Mouse (Mus musculus) lung, embryonic 16.5 days (tissue): ENCODE data around the gene Tsnax. TPM values are rescaled to one million over a fixed set of nuclear protein-coding genes. Genes with fewer than 3 reads are reported as not detected.

Experiments
- ATAC-seq: fragments of 200-750 bp; cut with Nextera tagmentation; 2 replicates; pipeline ENCODE4 v1.8.0; 2017; ENCODE audit warnings: low read depth, mild to moderate bottlenecking, moderate library complexity
- H3K27ac ChIP-seq: fragments of 300-500 bp; sonication (generic); 2 replicates; pipeline ENCODE4 v1.5.1; 2014; ENCODE audit warnings: mild to moderate bottlenecking, control low read depth, low read length
- H3K27me3 ChIP-seq: fragments of 300-500 bp; sonication (generic); 2 replicates; pipeline ENCODE4 v1.6.1; 2014; ENCODE audit warnings: low read depth, low read length, mixed read lengths; ENCODE audit not compliant: control insufficient read depth, insufficient read depth
- H3K36me3 ChIP-seq: fragments of 300-500 bp; sonication (generic); 2 replicates; pipeline ENCODE4 v1.6.1; 2014; ENCODE audit warnings: low read length; ENCODE audit not compliant: control insufficient read depth, insufficient read depth
- H3K4me1 ChIP-seq: fragments of 300-500 bp; sonication (generic); replicated peaks from 2 replicates; pipeline ENCODE4 v1.6.1; 2014; ENCODE audit warnings: low read length, mixed read lengths; ENCODE audit not compliant: control insufficient read depth, insufficient read depth
- H3K4me2 ChIP-seq: fragments of 300-500 bp; sonication (generic); 2 replicates; pipeline ENCODE4 v1.6.1; 2014; ENCODE audit warnings: low read depth, low read length, control low read depth
- H3K4me3 ChIP-seq: fragments of 300-500 bp; sonication (generic); 2 replicates; pipeline ENCODE4 v1.5.1; 2014; ENCODE audit warnings: mild to moderate bottlenecking, low read length, control low read depth
- H3K9ac ChIP-seq: fragments of 300-500 bp; sonication (generic); 2 replicates; pipeline ENCODE4 v1.6.1; 2014; ENCODE audit warnings: low read length, control low read depth
- H3K9me3 ChIP-seq: fragments of 300-500 bp; sonication (generic); 2 replicates; pipeline ENCODE4 v1.6.1; 2016; ENCODE audit warnings: low read length; ENCODE audit not compliant: control insufficient read depth
- WGBS: fragments of 180-500 bp; shearing (Covaris S2); extraction: QIAGEN DNeasy Blood & Tissue Kit; methylation state at CpG from one replicate; pipeline ENCODE4 v1.1.7; 2014; 5-methylcytosine and 5-hydroxymethylcytosine counted together
- polyA plus RNA-seq: library from polyadenylated mRNA; unstranded; fragments of >200 nt; fragmentation: Nextera tagmentation; extraction: Ambion mirVana; gene quantifications from 2 replicates; pipeline ENCODE4 v1.2.1, GENCODE M21; 2015

The Tsnax gene
- polyA plus RNA-seq, 1 experiment from 2014 or later, result 112 TPM

GRCm38 (mm10) chr8:124980828-124981227 is 32.0 kb upstream of the Tsnax start:
- Histone ChIP-seq H3K36me3 (no peaks in the 10 kb centered on the region), H3K27ac (no peak overlapping the region), H3K4me2 (no peak overlapping the region), H3K9ac (no peak overlapping the region), H3K4me1 (no peaks in the 10 kb centered on the region), H3K9me3 (0 out of 2 replicates have a peak, but pooled peaks cover 2% of the 10 kb centered on the region), H3K27me3 (no peaks in the 10 kb centered on the region), H3K4me3 (no peak overlapping the region)
- WGBS, result 71% methylated on average over 8 of the region's 8 CpGs
- no peak for ATAC-seq

DNA sequence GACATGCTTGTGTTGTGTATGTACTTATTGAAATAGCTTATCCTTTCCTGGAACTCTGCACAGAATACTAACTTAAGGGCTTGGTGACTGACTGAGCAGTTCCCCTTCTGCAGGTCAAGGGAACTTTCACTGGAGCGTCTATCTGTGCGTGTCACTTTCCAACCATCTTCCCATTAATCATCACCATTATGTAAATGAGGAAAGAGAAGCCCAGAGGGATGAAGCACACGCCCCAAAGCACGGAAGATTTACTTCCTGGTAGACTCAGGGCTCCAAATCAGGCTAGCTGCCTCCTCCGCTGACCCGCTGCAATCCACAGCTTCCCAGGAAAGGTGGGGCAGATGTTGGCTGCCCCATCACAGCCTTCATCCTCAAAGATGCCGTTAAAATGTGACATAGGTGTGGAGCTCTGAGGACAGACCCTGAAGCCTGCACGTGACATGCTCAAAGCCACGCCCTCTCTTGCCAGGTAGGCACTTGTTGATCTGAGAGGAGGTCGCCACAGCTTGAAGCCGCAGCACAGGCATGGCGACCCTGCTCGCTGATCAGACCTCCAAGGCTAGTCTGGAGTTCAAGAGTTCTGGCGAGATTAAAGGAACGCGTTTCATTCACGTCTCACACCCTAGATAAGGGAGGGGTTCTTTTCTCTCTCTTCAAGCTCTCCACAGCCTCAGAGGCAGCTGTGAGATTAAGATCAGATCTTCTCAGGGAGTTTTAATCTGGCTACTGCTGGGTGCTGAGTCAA is 21.7 kb upstream of the Tsnax start:
- 0 out of 2 replicates have a peak overlapping the region, but pooled peaks have one; percentile 29 for H3K9ac ChIP-seq
- no peaks in the 10 kb centered on the region for H3K27me3 ChIP-seq
- 7% methylated on average over 17 of the region's 17 CpGs for WGBS
- H3K4me1 ChIP-seq, result peaks cover 6% of the 10 kb centered on the region; the same call in 1 of the 2 replicates
- peak overlapping the region; percentile 51 for H3K4me2 ChIP-seq
- no peak; the same call in 1 of the 2 replicates for ATAC-seq
- no peak overlapping the region for H3K27ac ChIP-seq
- H3K9me3 ChIP-seq, result no peaks in the 10 kb centered on the region
- no peaks in the 10 kb centered on the region for H3K36me3 ChIP-seq
- H3K4me3 ChIP-seq, result peak overlapping the region; percentile 18

DNA sequence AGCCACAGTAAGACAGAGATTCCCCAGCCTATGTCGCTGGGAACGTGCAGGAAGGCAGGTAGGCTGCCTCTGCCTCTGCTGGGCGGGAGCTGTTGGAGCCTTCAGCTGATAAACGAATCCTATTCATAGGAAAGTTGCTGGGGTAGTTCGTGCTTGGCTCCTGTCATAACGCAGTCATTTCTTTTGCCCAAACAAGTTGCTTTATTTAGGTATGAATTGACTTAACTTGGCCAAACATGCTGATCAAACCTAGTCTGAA is 21.2 kb upstream of the Tsnax start:
- peaks cover 6% of the 10 kb centered on the region; the same call in 1 of the 2 replicates for H3K4me1 ChIP-seq
- H3K36me3 ChIP-seq, result no peaks in the 10 kb centered on the region
- H3K9me3 ChIP-seq, result no peaks in the 10 kb centered on the region
- H3K27me3 ChIP-seq, result no peaks in the 10 kb centered on the region
- 19% methylated on average over 6 of the region's 6 CpGs for WGBS
- H3K4me3 ChIP-seq, result no peak overlapping the region
- no peak overlapping the region for H3K27ac ChIP-seq
- H3K9ac ChIP-seq, result 0 out of 2 replicates have a peak overlapping the region, but pooled peaks have one; percentile 29
- peak overlapping the region; percentile 51 for H3K4me2 ChIP-seq
- no peak for ATAC-seq

DNA sequence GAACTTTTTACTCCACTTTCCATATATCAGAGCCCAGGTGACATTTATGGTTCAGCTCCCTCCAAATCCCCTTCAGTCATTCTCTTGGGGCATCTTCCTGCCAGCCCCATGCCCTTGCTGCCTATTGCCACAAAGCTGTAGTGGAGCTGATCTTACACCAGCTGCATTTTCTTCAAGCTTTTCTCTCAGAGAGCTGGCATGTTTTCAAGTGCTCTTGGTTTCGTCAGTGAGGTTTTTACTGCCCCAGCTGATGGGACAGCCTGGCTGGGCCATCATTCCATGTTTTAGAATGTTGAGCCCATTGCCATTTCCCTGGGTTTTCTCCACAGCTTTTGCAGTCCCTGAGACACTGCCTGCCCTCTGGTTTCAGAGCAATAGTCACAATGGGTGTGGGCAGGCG is 17.0 kb upstream of the Tsnax start:
- ATAC-seq, result no peak
- Histone ChIP-seq H3K4me1 (peaks cover 6% of the 10 kb centered on the region; the same call in 1 of the 2 replicates), H3K4me3 (no peak overlapping the region), H3K4me2 (no peak overlapping the region), H3K36me3 (no peaks in the 10 kb centered on the region), H3K9me3 (no peaks in the 10 kb centered on the region), H3K9ac (no peak overlapping the region), H3K27me3 (no peaks in the 10 kb centered on the region), H3K27ac (no peak overlapping the region)
- 58% methylated on average over 2 of the region's 2 CpGs for WGBS

DNA sequence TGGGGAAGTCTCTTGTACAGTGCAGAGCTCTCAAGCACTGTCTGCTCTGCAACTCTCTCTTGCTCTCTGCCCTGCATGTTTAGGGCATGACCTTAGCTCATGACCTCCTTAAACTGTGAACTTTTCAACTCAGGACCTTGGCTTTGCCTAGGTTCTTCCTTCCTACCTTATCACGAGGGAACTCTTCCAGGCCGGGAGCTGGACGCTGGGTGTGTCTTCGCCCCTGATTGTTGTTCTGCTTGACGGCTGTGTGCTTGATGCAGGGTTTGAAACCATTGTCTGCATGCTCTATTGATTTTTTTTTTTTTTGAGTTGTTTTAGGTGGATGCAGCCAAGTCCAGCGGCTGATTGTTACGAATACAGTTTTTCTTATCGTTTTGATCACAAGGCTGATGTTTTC is 11.3 kb downstream of the Tsnax start:
- Histone ChIP-seq H3K4me3 (no peak overlapping the region), H3K36me3 (peaks cover 10% of the 10 kb centered on the region), H3K27me3 (no peaks in the 10 kb centered on the region), H3K27ac (no peak overlapping the region), H3K4me2 (no peak overlapping the region), H3K9ac (no peak overlapping the region), H3K4me1 (no peaks in the 10 kb centered on the region), H3K9me3 (no peaks in the 10 kb centered on the region)
- WGBS, result 82% methylated on average over 8 of the region's 8 CpGs
- ATAC-seq, result no peak

DNA sequence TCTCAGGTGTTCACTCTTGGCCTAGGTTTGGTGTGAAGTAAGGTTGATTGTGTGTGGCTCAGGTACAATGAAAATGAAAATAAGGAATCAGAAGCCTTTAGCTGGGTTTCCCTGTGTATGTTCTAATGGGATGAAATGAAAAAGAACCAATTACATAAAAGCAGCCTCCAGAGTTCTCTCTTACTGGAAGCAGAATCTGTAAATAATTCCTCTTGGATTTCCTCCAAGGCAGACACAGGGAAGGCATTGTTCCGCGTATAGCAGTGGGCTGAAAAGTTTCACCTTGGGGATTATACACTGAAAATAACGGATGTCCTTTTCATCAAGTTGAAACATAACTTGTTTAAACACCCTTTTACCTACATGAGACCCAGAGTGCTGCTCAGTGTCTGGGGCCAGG is 14.4 kb downstream of the Tsnax start:
- H3K4me2 ChIP-seq, result no peak overlapping the region
- no peak overlapping the region for H3K4me3 ChIP-seq
- H3K36me3 ChIP-seq, result peaks cover 25% of the 10 kb centered on the region
- no peaks in the 10 kb centered on the region for H3K27me3 ChIP-seq
- 70% methylated on average over 3 of the region's 3 CpGs for WGBS
- no peak overlapping the region for H3K27ac ChIP-seq
- H3K4me1 ChIP-seq, result no peaks in the 10 kb centered on the region
- no peaks in the 10 kb centered on the region for H3K9me3 ChIP-seq
- H3K9ac ChIP-seq, result no peak overlapping the region
- no peak for ATAC-seq

GRCm38 (mm10) chr8:125028841-125029240 is 16.0 kb downstream of the Tsnax start:
- no peak overlapping the region for H3K27ac ChIP-seq
- no peaks in the 10 kb centered on the region for H3K4me1 ChIP-seq
- peaks cover 26% of the 10 kb centered on the region for H3K36me3 ChIP-seq
- no peak overlapping the region for H3K4me2 ChIP-seq
- no peak overlapping the region for H3K9ac ChIP-seq
- WGBS, result 94% methylated on average over 5 of the region's 5 CpGs
- H3K4me3 ChIP-seq, result no peak overlapping the region
- H3K9me3 ChIP-seq, result no peaks in the 10 kb centered on the region
- ATAC-seq, result no peak
- no peaks in the 10 kb centered on the region for H3K27me3 ChIP-seq

- WGBS, result 62% methylated on average over 5 of the region's 5 CpGs
- ATAC-seq, result no peak
- Histone ChIP-seq H3K36me3 (peaks cover 23% of the 10 kb centered on the region), H3K27ac (no peak overlapping the region), H3K27me3 (no peaks in the 10 kb centered on the region), H3K9ac (no peak overlapping the region), H3K9me3 (no peaks in the 10 kb centered on the region), H3K4me3 (no peak overlapping the region), H3K4me1 (no peaks in the 10 kb centered on the region), H3K4me2 (no peak overlapping the region)
These were observed 18.5 kb downstream of the Tsnax start for GRCm38 (mm10) chr8:125031276-125031675.

- H3K9ac ChIP-seq, result no peak overlapping the region
- ATAC-seq, result peak; percentile 38; the same call in 1 of the 2 replicates
- H3K4me3 ChIP-seq, result no peak overlapping the region
- no peaks in the 10 kb centered on the region for H3K27me3 ChIP-seq
- H3K4me1 ChIP-seq, result no peaks in the 10 kb centered on the region
- H3K9me3 ChIP-seq, result no peaks in the 10 kb centered on the region
- no peak overlapping the region for H3K4me2 ChIP-seq
- 33% methylated on average over 8 of the region's 8 CpGs for WGBS
- H3K27ac ChIP-seq, result no peak overlapping the region
- peaks cover 15% of the 10 kb centered on the region; the same call in 1 of the 2 replicates for H3K36me3 ChIP-seq
These were observed 21.9 kb downstream of the Tsnax start for GRCm38 (mm10) chr8:125034669-125035068.
